Mouse (Mus musculus) kidney, postnatal 0 days (tissue): ENCODE data around the gene Trpm7. TPM values are rescaled to one million over a fixed set of nuclear protein-coding genes. Genes with fewer than 3 reads are reported as not detected.

Source experiments
- ATAC-seq: fragments of 200-750 bp; cut with Nextera tagmentation; replicated peaks from 2 replicates; pipeline ENCODE4 v1.8.0; 2017; ENCODE audit warnings: low read depth, moderate number of reproducible peaks, moderate TSS enrichment, moderate library complexity; ENCODE audit not compliant: low FRiP score
- DNase-seq: peaks from one replicate; pipeline ENCODE4 v3.0.0-alpha.2; 2016; ENCODE audit warnings: low spot score
- H3K27ac ChIP-seq: fragments of 300-500 bp; sonication (generic); 2 replicates; pipeline ENCODE4 v1.5.1; 2014; ENCODE audit warnings: mild to moderate bottlenecking
- H3K27me3 ChIP-seq: fragments of 300-500 bp; sonication (generic); 2 replicates; pipeline ENCODE4 v1.6.1; 2014; ENCODE audit warnings: low read length, mixed read lengths; ENCODE audit not compliant: insufficient read depth
- H3K36me3 ChIP-seq: fragments of 300-500 bp; sonication (generic); 2 replicates; pipeline ENCODE4 v1.6.1; 2014; ENCODE audit warnings: low read length, mixed read lengths; ENCODE audit not compliant: insufficient read depth
- H3K4me1 ChIP-seq: fragments of 300-500 bp; sonication (generic); replicated peaks from 2 replicates; pipeline ENCODE4 v1.6.1; 2014; ENCODE audit warnings: antibody characterized with exemption, low read length, mixed read lengths; ENCODE audit not compliant: insufficient read depth
- H3K4me2 ChIP-seq: fragments of 300-500 bp; sonication (generic); 2 replicates; pipeline ENCODE4 v1.6.1; 2014; ENCODE audit warnings: mild to moderate bottlenecking, low read length, moderate library complexity, mixed read lengths
- H3K4me3 ChIP-seq: fragments of 300-500 bp; sonication (generic); replicated peaks from 2 replicates; pipeline ENCODE4 v1.5.1; 2014; ENCODE audit warnings: low read depth, low read length
- H3K9ac ChIP-seq: fragments of 300-500 bp; sonication (generic); 2 replicates; pipeline ENCODE4 v1.6.1; 2014; ENCODE audit warnings: low read depth, low read length
- H3K9me3 ChIP-seq: fragments of 300-500 bp; sonication (generic); replicated peaks from 2 replicates; pipeline ENCODE4 v1.6.1; 2016; ENCODE audit warnings: low read length, inconsistent platforms, mixed read lengths
- CTCF ChIP-seq: IDR thresholded peaks from 2 replicates; pipeline ENCODE4 v1.5.1; 2016; ENCODE audit warnings: antibody characterized with exemption, low read depth, mild to moderate bottlenecking, moderate library complexity
- WGBS: fragments of 180-500 bp; shearing (Covaris S2); extraction: QIAGEN DNeasy Blood & Tissue Kit; methylation state at CpG from one replicate; pipeline ENCODE4 v1.1.7; 2014; 5-methylcytosine and 5-hydroxymethylcytosine counted together
- polyA plus RNA-seq: library from polyadenylated mRNA; unstranded; fragments of >200 nt; fragmentation: Nextera tagmentation; extraction: Ambion mirVana; gene quantifications from 2 replicates; pipeline ENCODE4 v1.2.1, GENCODE M21; 2015

The Trpm7 gene
- polyA plus RNA-seq, 1 experiment from 2014 or later: 41.2 TPM

DNA sequence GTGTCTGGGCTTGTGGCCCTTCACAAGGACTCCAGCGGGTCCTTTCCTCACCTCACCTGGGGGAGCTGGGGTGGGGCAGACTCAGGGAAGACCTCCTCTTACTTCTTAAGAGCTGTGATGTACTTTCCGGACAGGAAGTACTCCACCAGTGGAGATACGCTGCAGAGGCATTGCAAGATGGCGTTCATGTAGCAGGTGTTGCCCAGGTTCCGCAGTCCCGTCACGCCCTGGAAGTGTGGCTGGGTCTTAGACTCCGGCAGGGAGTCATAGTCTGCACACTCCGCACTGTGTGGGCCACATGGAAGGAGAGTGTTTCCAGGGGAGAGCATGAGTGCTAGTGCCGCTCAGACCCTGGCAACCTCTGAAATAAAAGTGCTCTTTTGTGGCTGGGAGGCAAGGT lies 95.7 kb downstream of the Trpm7 start:
- no peaks in the 10 kb centered on the region for H3K4me1 ChIP-seq
- no peak overlapping the region for H3K4me2 ChIP-seq
- no peak overlapping the region for H3K9ac ChIP-seq
- no peaks in the 10 kb centered on the region for H3K9me3 ChIP-seq
- H3K27ac ChIP-seq: no peak overlapping the region
- no peak for DNase-seq
- no peak overlapping the region for H3K4me3 ChIP-seq
- ATAC-seq: no peak
- TF ChIP-seq CTCF: no peak
- no peaks in the 10 kb centered on the region for H3K36me3 ChIP-seq
- 90% methylated on average over 10 of the region's 10 CpGs for WGBS
- H3K27me3 ChIP-seq: no peaks in the 10 kb centered on the region

DNA sequence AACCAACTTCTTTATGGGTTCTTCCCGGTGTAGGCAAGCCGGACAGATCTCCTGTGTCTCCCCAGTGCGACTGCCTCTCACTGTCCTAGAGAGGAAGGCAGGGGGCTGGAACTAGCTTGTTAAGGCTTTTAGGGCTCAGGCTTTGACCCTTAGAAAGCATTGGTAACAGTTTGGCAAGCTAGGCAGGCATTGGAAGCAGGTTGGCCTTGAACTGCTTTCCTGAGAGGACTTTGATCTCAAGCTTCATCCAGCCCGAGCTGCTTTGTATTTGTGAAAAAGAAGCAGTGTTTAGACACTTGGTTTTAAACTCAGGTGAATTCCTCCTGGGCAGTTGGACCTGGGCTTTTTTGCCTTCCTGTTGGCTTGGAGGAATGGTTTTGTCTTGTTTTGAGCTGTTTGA lies 97.2 kb downstream of the Trpm7 start:
- Histone ChIP-seq H3K4me1 (no peaks in the 10 kb centered on the region), H3K36me3 (no peaks in the 10 kb centered on the region)
- WGBS: 84% methylated on average over 4 of the region's 4 CpGs

GRCm38 (mm10) chr2:126776416-126776815 lies 99.6 kb downstream of the Trpm7 start:
- Histone ChIP-seq H3K9ac (no peak overlapping the region), H3K27ac (no peak overlapping the region), H3K4me1 (no peaks in the 10 kb centered on the region), H3K9me3 (no peaks in the 10 kb centered on the region), H3K4me3 (no peak overlapping the region), H3K27me3 (no peaks in the 10 kb centered on the region), H3K36me3 (no peaks in the 10 kb centered on the region), H3K4me2 (no peak overlapping the region)
- TF ChIP-seq CTCF: no peak
- DNase-seq (no peak), ATAC-seq (no peak)
- 46% methylated on average over 1 of the region's 1 CpGs for WGBS

More for the DNA sequence above, 97.2 kb downstream of the Trpm7 start:
- DNase-seq (no peak), ATAC-seq (no peak)
- Histone ChIP-seq H3K9me3 (no peaks in the 10 kb centered on the region), H3K4me2 (no peak overlapping the region), H3K4me3 (no peak overlapping the region), H3K27ac (no peak overlapping the region), H3K9ac (no peak overlapping the region), H3K27me3 (no peaks in the 10 kb centered on the region)
- TF ChIP-seq CTCF: no peak

DNA sequence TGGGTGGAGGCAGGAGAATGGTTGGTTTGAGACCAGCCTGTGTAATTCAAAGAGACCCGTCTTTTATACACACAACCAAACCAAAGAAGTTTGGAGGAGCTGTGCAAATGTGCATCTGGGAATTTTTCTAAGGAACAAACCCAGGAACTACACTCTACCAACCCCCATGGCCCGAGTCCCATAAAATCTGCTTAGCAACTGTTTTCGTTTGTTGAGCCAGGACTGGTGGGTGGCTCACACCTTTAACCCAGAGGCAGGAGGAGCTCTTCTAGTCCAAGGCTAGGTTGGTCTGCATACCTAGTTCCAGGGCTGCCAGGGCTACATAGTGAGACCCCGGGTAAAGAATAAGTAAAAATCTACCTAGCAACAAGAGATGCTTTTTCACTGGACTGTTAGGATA lies 100.1 kb downstream of the Trpm7 start:
- H3K4me3 ChIP-seq: no peak overlapping the region
- H3K36me3 ChIP-seq: no peaks in the 10 kb centered on the region
- DNase-seq (no peak), ATAC-seq (no peak)
- TF ChIP-seq CTCF: no peak
- no peak overlapping the region for H3K9ac ChIP-seq
- no peaks in the 10 kb centered on the region for H3K9me3 ChIP-seq
- no peaks in the 10 kb centered on the region for H3K27me3 ChIP-seq
- no peak overlapping the region for H3K27ac ChIP-seq
- H3K4me2 ChIP-seq: no peak overlapping the region
- 59% methylated on average over 4 of the region's 4 CpGs for WGBS
- no peaks in the 10 kb centered on the region for H3K4me1 ChIP-seq

DNA sequence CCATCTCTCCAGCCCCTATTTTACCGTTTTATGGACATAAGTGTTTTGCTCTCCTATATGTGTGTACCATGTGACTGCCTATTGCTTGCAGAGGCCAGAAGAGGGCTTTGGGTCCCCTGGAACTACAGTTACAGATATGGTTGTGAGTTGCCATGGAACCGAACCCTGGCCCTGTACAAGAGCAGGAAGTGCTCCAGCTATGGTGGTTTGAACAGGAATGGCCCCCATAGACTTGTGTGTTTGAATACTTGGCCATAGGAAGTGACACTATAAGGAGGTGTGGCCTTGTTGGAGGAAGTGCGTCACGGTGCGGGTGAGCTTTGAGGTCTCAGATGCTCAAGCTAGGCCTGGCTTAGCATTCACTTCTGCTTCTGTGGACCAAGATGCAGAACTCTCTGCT lies 103.8 kb downstream of the Trpm7 start:
- DNase-seq: no peak
- Histone ChIP-seq H3K36me3 (no peaks in the 10 kb centered on the region), H3K4me2 (no peak overlapping the region), H3K4me1 (no peaks in the 10 kb centered on the region), H3K27me3 (no peaks in the 10 kb centered on the region), H3K4me3 (no peak overlapping the region), H3K27ac (no peak overlapping the region), H3K9me3 (no peaks in the 10 kb centered on the region), H3K9ac (no peak overlapping the region)
- 85% methylated on average over 5 of the region's 5 CpGs for WGBS
- no peak for ATAC-seq
- no peak for TF ChIP-seq CTCF

DNA sequence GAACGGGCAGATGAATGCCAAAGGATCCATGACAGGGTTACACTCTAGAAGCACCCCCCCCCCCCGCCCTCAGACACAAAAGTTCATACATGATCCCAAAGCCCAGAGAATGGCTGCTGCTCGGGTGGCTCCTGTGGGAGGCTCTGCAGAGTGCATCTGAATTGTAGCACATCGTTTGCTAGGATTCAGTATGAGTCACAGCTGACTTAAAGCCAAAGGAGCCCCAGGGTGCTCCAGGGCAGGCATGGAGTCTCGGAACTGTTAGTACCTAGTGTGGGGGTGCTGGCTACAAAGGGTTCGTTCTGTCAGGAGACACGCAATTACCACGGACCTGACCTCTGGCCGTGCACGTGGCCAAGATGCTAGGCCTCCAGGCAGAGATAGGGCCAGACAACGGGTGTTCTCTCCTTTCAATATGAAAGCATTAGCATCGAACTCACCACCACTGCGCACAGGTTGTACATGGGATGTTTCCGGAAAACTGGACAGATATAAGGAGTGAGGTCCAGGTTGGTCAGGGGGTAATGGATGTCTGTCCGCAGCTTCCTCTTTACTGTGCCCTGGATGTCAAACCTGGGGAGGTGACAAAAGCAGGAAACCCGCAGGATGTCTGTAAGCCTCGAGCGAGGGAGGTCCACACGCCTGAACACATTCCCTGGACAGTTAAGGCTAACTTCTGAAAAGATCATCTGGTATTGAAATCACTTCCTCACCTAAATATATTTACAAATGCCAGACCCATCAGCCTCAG lies 106.4 kb downstream of the Trpm7 start:
- Histone ChIP-seq H3K4me1 (no peaks in the 10 kb centered on the region), H3K36me3 (no peaks in the 10 kb centered on the region), H3K4me2 (no peak overlapping the region), H3K27ac (no peak overlapping the region), H3K9ac (no peak overlapping the region), H3K4me3 (no peak overlapping the region), H3K27me3 (no peaks in the 10 kb centered on the region), H3K9me3 (no peaks in the 10 kb centered on the region)
- DNase-seq (no peak), ATAC-seq (no peak)
- WGBS: 62% methylated on average over 19 of the region's 19 CpGs
- TF ChIP-seq CTCF: no peak

DNA sequence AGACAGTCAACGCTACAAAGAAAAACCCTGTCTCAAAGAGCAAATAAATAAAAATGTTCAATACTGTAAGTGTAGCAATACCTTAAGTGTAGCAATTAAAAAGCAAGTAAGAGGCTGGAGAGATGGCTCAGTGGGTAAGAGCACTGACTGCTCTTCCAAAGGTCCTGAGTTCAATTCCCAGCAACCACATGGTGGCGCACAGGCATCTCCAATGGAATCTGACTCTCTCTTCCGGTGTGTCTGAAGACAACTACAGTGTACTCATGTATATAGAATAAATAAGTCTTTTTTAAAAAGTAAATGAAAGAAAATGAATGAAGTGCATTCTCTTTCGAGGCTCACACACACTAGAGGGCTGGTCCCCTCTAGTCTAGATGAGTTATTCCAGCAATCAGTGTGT lies 107.8 kb downstream of the Trpm7 start:
- WGBS: 71% methylated on average over 4 of the region's 4 CpGs
- no peak overlapping the region for H3K27ac ChIP-seq
- TF ChIP-seq CTCF: peak; percentile 56

More for the DNA sequence above, 107.8 kb downstream of the Trpm7 start:
- ATAC-seq: no peak
- no peaks in the 10 kb centered on the region for H3K36me3 ChIP-seq
- no peak for DNase-seq
- no peaks in the 10 kb centered on the region for H3K9me3 ChIP-seq
- H3K4me2 ChIP-seq: no peak overlapping the region
- no peaks in the 10 kb centered on the region for H3K27me3 ChIP-seq
- no peak overlapping the region for H3K9ac ChIP-seq
- no peak overlapping the region for H3K4me3 ChIP-seq
- H3K4me1 ChIP-seq: no peaks in the 10 kb centered on the region
